Mouse (Mus musculus): ENCODE measurements around the gene Ifna11.
"Not testable (repeated sequence)": the region's sequence is repeated elsewhere in the genome, so short reads cannot be mapped to it uniquely, and the experiment has no call there.

- TF ChIP-seq CTCF, POLR2A (IDR thresholded peaks at IDR 0.05; ENCODE audit: extremely low read depth, insufficient read depth, low read length): not testable (repeated sequence)
Observed at GRCm38 (mm10) chr4:88781831-88782230, 37.9 kb upstream of the Ifna11 start, which contains the start of gene Ifnz.

Measured in cortical plate, adult 2 months (tissue).